Mouse (Mus musculus) spleen, adult 2 months (tissue): Measurements from ENCODE around the gene Adamts4.

Experiments
- CTCF ChIP-seq: fragments of 200-500 bp; IDR thresholded peaks from 2 replicates; pipeline ENCODE4 v1.5.1; 2011; ENCODE audit warnings: mild to moderate bottlenecking, inconsistent platforms; ENCODE audit not compliant: insufficient read depth, insufficient read length, insufficient replicate concordance; ENCODE audit errors: extremely low read depth
- POLR2A ChIP-seq: fragments of 200-500 bp; IDR thresholded peaks from 2 replicates; pipeline ENCODE4 v1.6.1; 2011; ENCODE audit warnings: low read depth, low read length, inconsistent platforms

DNA sequence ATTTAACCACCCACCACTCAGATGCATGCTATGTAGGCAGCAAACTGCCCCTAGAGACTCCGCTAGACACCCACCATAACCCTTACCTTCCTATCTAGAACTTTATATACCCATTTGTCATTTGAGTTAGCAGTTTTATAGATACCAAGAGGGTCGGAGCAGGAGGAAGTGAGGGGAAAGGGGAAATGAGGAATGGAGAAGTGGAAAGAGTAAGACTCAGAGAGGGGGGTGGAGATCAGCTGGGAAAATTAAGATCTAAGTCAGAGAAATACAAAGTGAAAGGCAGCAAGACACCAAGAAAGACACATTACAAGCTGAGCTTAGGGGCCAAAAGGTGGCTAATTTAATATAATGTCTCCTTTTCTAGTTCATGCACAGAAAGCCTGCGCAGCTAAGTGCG lies 15.7 kb upstream of the Adamts4 start:
- TF ChIP-seq POLR2A (no peak), CTCF (no peak)
